Mouse (Mus musculus): ENCODE data around the gene Olfr894. TPM values are rescaled to one million over a fixed set of nuclear protein-coding genes. Genes with fewer than 3 reads are reported as not detected.

Olfr894 gene
- polyA plus RNA-seq (2017; shearing (Covaris generic)): not detected

DNA sequence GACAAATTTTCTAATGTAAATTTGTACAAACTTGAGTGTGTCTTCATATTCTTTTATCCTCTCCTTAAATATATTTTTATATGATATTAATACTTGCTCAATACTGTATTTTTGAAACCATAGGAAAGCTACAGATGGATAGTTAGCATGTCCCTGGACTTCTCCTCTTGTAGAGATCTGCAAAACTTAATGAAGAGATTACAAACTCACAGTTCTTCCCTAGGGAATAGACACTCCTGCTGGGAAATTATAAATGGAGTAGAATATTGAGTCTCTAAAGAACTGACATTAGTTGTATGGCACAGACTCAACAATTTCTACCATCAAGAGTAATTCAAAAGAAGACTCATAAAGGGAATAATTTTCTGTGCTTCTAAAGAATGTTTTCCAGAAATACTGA lies at the start of gene Olfr894:
Gene Olfr894, plus strand, starts transcription at position 301 of the 400 bp plus-strand sequence.

DNA sequence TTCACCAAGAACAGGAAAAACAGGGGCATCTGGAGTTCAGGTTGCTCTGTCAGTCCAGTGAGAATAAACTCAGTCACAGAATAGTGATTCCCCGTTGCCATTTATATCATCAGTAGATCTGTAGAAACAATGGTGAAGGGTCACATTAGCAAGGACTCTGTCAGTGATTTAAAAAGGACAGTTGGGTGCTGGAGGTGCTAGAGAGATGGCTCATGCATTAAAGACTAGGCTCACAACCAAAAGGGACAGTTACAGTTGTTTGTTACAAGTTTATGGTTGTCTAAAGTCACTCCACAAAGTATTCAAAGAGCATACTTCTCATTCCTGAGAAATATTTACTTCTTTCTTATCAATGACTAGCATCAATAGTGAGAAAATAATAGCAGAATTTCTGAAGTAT lies 37.1 kb upstream of the Olfr894 start, which contains the start of gene Olfr891:
Gene Olfr891, minus strand, starts transcription at position 101 of the 400 bp plus-strand sequence.

DNA sequence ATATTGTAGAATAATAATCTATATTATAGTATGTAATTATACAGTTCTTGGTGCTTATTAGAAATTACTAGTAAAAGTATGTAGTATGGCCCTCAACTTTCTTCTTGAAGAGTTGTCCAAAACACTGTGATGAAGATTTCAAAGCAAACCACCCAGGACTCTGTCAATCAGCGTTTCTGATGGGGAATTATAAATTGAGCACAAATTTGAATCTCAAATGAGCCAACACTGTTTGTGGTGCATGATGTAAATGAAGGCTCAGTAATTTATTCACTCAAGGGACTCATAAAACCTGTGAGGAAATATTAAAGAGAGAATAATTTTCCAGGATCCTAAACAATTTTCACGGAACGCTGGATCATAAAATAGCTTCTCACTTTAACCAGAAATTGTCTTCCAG lies 9.8 kb upstream of the Olfr894 start, which contains the start of gene Olfr893:
Gene Olfr893, plus strand, starts transcription at position 301 of the 400 bp plus-strand sequence.

DNA sequence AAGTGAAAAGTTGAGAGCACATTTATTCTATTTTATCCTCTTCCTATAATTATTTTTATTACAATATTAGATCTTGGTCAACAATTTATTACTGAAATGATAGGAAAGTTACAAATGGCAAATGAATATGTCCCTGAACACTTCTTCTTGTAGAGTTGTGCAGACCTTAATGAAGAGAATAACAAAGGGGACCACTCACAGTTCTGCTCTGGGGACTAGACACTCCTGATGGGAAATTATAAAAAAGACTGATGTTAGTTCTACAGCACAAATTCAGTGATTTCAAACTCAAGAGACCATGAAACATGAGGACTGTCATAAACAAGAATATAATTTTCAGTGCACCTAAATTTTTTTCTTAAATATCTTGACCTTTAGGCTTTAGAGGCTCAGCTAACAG lies 34.6 kb downstream of the Olfr894 start, which contains the start of gene Olfr143:
Gene Olfr143, plus strand, starts transcription at position 301 of the 400 bp plus-strand sequence.

DNA sequence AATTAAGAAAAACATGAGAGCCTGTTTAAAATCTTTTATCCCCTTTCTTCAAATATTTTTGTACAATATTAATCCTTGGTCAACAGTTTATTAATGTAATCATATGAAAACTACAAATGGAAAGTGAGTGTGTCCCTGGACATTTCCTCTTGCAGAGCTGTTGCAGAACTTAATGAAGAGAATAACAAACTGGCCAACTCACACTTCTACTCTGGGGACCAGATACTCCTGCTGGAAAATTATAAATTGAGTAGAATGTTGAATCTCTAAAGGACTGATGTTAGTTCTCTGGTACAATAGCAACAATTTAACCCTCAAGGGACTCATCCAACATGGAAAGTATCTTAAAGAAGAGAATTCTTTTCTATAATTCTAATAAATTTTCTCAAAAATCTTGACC lies 49.7 kb downstream of the Olfr894 start, which contains the start of gene Olfr895:
Gene Olfr895, plus strand, starts transcription at position 301 of the 400 bp plus-strand sequence.

Other genes starting within 250 kb of the Olfr894 start
- gene Olfr881, start 226.2 kb upstream of the Olfr894 start, polyA plus RNA-seq (2017; shearing (Covaris generic)): under 1 TPM in 1 of 2 experiments, not detected in 1; 0.26 TPM
- gene Olfr883, start 192.2 kb upstream of the Olfr894 start, polyA plus RNA-seq (2017; shearing (Covaris generic)): not detected
- not detected for gene Olfr884, start 171.5 kb upstream of the Olfr894 start, polyA plus RNA-seq (2017; shearing (Covaris generic))
- gene Olfr885, start 156.7 kb upstream of the Olfr894 start, polyA plus RNA-seq (2017; shearing (Covaris generic)): not detected
- gene Olfr887, start 134.0 kb upstream of the Olfr894 start, polyA plus RNA-seq (2017; shearing (Covaris generic)): under 1 TPM in 1 of 2 experiments, not detected in 1; 0.34 TPM
- not detected for gene Olfr888, start 109.9 kb upstream of the Olfr894 start, polyA plus RNA-seq (2017; shearing (Covaris generic))
- under 1 TPM; 0.02 to 0.05 TPM for gene Olfr889, start 102.9 kb upstream of the Olfr894 start, polyA plus RNA-seq (2017; shearing (Covaris generic))
- gene Olfr890, start 75.5 kb upstream of the Olfr894 start, polyA plus RNA-seq (2017; shearing (Covaris generic)): under 1 TPM in 1 of 2 experiments, not detected in 1; 0.25 TPM
- gene Olfr891, start 37.2 kb upstream of the Olfr894 start, polyA plus RNA-seq (2017; shearing (Covaris generic)): not detected
- gene Olfr893, start 9.7 kb upstream of the Olfr894 start, polyA plus RNA-seq (2017; shearing (Covaris generic)): not detected
- under 1 TPM in 1 of 2 experiments, not detected in 1; 0.11 TPM for gene Olfr143, start 34.7 kb downstream of the Olfr894 start, polyA plus RNA-seq (2017; shearing (Covaris generic))
- gene Olfr895, start 49.8 kb downstream of the Olfr894 start, polyA plus RNA-seq (2017; shearing (Covaris generic)): under 1 TPM in 1 of 2 experiments, not detected in 1; 0.18 TPM
- gene Olfr896-ps1, start 73.1 kb downstream of the Olfr894 start, polyA plus RNA-seq (2017; shearing (Covaris generic)): not detected
- not detected for gene Olfr25, start 111.0 kb downstream of the Olfr894 start, polyA plus RNA-seq (2017; shearing (Covaris generic))
- under 1 TPM; 0.13 to 0.28 TPM for gene Olfr898, start 130.4 kb downstream of the Olfr894 start, polyA plus RNA-seq (2017; shearing (Covaris generic))
- gene Olfr250, start 148.8 kb downstream of the Olfr894 start, polyA plus RNA-seq (2017; shearing (Covaris generic)): under 1 TPM in 1 of 2 experiments, not detected in 1; 0.07 TPM
- under 1 TPM in 1 of 2 experiments, not detected in 1; 0.10 TPM for gene Olfr251, start 159.0 kb downstream of the Olfr894 start, polyA plus RNA-seq (2017; shearing (Covaris generic))
- gene Olfr147, start 183.6 kb downstream of the Olfr894 start, polyA plus RNA-seq (2017; shearing (Covaris generic)): under 1 TPM in 1 of 2 experiments, not detected in 1; 0.04 TPM
- gene Olfr901, start 211.4 kb downstream of the Olfr894 start, polyA plus RNA-seq (2017; shearing (Covaris generic)): under 1 TPM in 1 of 2 experiments, not detected in 1; 0.10 TPM
- gene Olfr902, start 229.6 kb downstream of the Olfr894 start, polyA plus RNA-seq (2017; shearing (Covaris generic)): not detected
- gene Olfr904, start 245.1 kb downstream of the Olfr894 start, polyA plus RNA-seq (2017; shearing (Covaris generic)): not detected

Data from activated CD4-positive, CD25-positive, alpha-beta regulatory T cell (primary cell).